Mouse (Mus musculus): ENCODE results near the gene Stx4a.
"Not testable (repeated sequence)": the region's sequence is repeated elsewhere in the genome, so short reads cannot be mapped to it uniquely, and the experiment has no call there.

Gene Stx4a

GRCm38 (mm10) chr7:127814241-127814921 lies 9.7 kb upstream of the Stx4a start:
- DNase-seq (ENCODE audit: low read depth, low spot score), result no peak

- no peak for DNase-seq (ENCODE audit: low read depth, low spot score)
Measured at GRCm38 (mm10) chr7:127815116-127815665, 8.9 kb upstream of the Stx4a start.

GRCm38 (mm10) chr7:127815954-127816821 lies 7.9 kb upstream of the Stx4a start:
- DNase-seq (ENCODE audit: low read depth, low spot score), result peak; percentile 82

- DNase-seq (ENCODE audit: low read depth, low spot score), result no peak
Measured at GRCm38 (mm10) chr7:127817053-127817452, 7.0 kb upstream of the Stx4a start.

- DNase-seq (ENCODE audit: low read depth, low spot score), result no peak
Measured at GRCm38 (mm10) chr7:127817776-127818175, 6.3 kb upstream of the Stx4a start.

GRCm38 (mm10) chr7:127820836-127821509 lies 3.1 kb upstream of the Stx4a start:
- DNase-seq (ENCODE audit: low read depth, low spot score), result no peak

GRCm38 (mm10) chr7:127822494-127822893 lies 1.6 kb upstream of the Stx4a start:
- no peak for DNase-seq (ENCODE audit: low read depth, low spot score)

- DNase-seq (ENCODE audit: low read depth, low spot score), result no peak
Measured at GRCm38 (mm10) chr7:127823236-127824171, 590 bp upstream of the Stx4a start.

- DNase-seq (ENCODE audit: low read depth, low spot score), result no peak
Measured at GRCm38 (mm10) chr7:127835550-127835949, 11.5 kb downstream of the Stx4a start.

GRCm38 (mm10) chr7:127837473-127837872 lies 13.4 kb downstream of the Stx4a start:
- no peak for DNase-seq (ENCODE audit: low read depth, low spot score)

GRCm38 (mm10) chr7:127837878-127838277 lies 13.8 kb downstream of the Stx4a start:
- not testable (repeated sequence) for DNase-seq (ENCODE audit: low read depth, low spot score)

- DNase-seq (ENCODE audit: low read depth, low spot score), result not testable (repeated sequence)
Measured at GRCm38 (mm10) chr7:127840031-127840430, 15.9 kb downstream of the Stx4a start.

GRCm38 (mm10) chr7:127840886-127841285 lies 16.8 kb downstream of the Stx4a start:
- DNase-seq (ENCODE audit: low read depth, low spot score), result peak; percentile 19

- DNase-seq (ENCODE audit: low read depth, low spot score), result peak; percentile 94
Measured at GRCm38 (mm10) chr7:127841340-127842000, 17.4 kb downstream of the Stx4a start.

- peak; percentile 89 for DNase-seq (ENCODE audit: low read depth, low spot score)
Measured at GRCm38 (mm10) chr7:127842001-127842718, 18.1 kb downstream of the Stx4a start.

- DNase-seq (ENCODE audit: low read depth, low spot score), result no peak
Measured at GRCm38 (mm10) chr7:127849973-127850875, 26.1 kb downstream of the Stx4a start.

GRCm38 (mm10) chr7:127850906-127851305 lies 26.8 kb downstream of the Stx4a start:
- DNase-seq (ENCODE audit: low read depth, low spot score), result peak; percentile 43

- no peak for DNase-seq (ENCODE audit: low read depth, low spot score)
Measured at GRCm38 (mm10) chr7:127858258-127858657, 34.2 kb downstream of the Stx4a start.

GRCm38 (mm10) chr7:127866434-127866833 lies 42.3 kb downstream of the Stx4a start:
- DNase-seq (ENCODE audit: low read depth, low spot score), result peak; percentile 32

Measured in ZHBTc4 (cell line).